In genomic region chr19:53389417-53389816, GRCm38 (mm10) we compare ENCODE assay signal across 8 mouse cellular contexts. TPM values are rescaled to one million over a fixed set of nuclear protein-coding genes. Genes with fewer than 3 reads are reported as not detected.
A peak's percentile ranks its signal among the peaks of the same experiment; 100 is the strongest.
DNase-seq lines count a peak whose midpoint lies in the region; ATAC-seq and TF ChIP-seq lines count a peak whose summit lies in the region.

No protein-coding gene starts in this region.

- peak overlapping the region; percentile 99 for H3K4me3 ChIP-seq in gastrocnemius, adult 2 months
- H3K4me3 ChIP-seq in testis, adult 2 months (ENCODE audit: control insufficient read depth, low read depth, low read length), result peak overlapping the region; percentile 96
- H3K4me3 ChIP-seq in liver, embryonic 13.5 days (replicated peaks), result peak overlapping the region; percentile 99

- H3K9ac ChIP-seq in liver, embryonic 13.5 days, result peak overlapping the region; percentile 99

- peaks cover 2% of the 10 kb centered on the region; the same call in 1 of the 2 replicates for H3K36me3 ChIP-seq in testis, adult 2 months (ENCODE audit: control insufficient read depth, insufficient read depth, low read length)
- H3K36me3 ChIP-seq in liver, embryonic 13.5 days, result peaks cover 40% of the 10 kb centered on the region

- no peak for TF ChIP-seq POLR2A in testis, adult 2 months (IDR thresholded peaks at IDR 0.05; ENCODE audit: control insufficient read depth, low read depth, low read length)

- H3K27ac ChIP-seq in gastrocnemius, adult 2 months, result peak overlapping the region; percentile 98
- peak overlapping the region; percentile 95 for H3K27ac ChIP-seq in testis, adult 2 months (ENCODE audit: control insufficient read depth, insufficient read depth, low read depth, low read length)
- peak overlapping the region; percentile 95 for H3K27ac ChIP-seq in liver, embryonic 13.5 days

- DNase-seq in gastrocnemius, adult 2 months, result no peak
- no peak for DNase-seq in gastrocnemius, postnatal 25 days
- no peak for DNase-seq in testis, postnatal 10 days (ENCODE audit: low spot score)
- no peak for DNase-seq in liver, embryonic 13.5 days
- DNase-seq in frontal cortex, postnatal 10 days (ENCODE audit: low spot score in 2 of 2), result no peak
- DNase-seq in urinary bladder, postnatal 4 days (ENCODE audit: low spot score in 2 of 2), result no peak
- DNase-seq in retina, postnatal 1 day, result no peak

- no peaks in the 10 kb centered on the region for H3K27me3 ChIP-seq in testis, adult 2 months (ENCODE audit: control insufficient read depth, insufficient read depth, low read length)
- H3K27me3 ChIP-seq in liver, embryonic 13.5 days, result no peaks in the 10 kb centered on the region

- ATAC-seq in liver, embryonic 13.5 days (ENCODE audit: low read depth), result no peak

- no peaks in the 10 kb centered on the region for H3K9me3 ChIP-seq in liver, embryonic 13.5 days (replicated peaks)

- peaks cover 3% of the 10 kb centered on the region for H3K4me1 ChIP-seq in testis, adult 2 months (ENCODE audit: control insufficient read depth, insufficient read depth, low read length)
- peaks cover 49% of the 10 kb centered on the region for H3K4me1 ChIP-seq in liver, embryonic 13.5 days (replicated peaks)

- TF ChIP-seq CTCF in gastrocnemius, adult 2 months (IDR thresholded peaks at IDR 0.05), result no peak
- TF ChIP-seq CTCF in testis, adult 2 months (IDR thresholded peaks at IDR 0.05; ENCODE audit: control insufficient read depth, insufficient read depth, insufficient replicate concordance, low read depth, low read length), result no peak

- 13% methylated on average over 6 of the region's 6 CpGs for WGBS in liver, embryonic 13.5 days (ENCODE audit: insufficient replicate concordance)

- intact Hi-C loops in gastrocnemius, adult 2 months (cut with DNase I), result no loop called here

- H3K4me2 ChIP-seq in liver, embryonic 13.5 days, result peak overlapping the region; percentile 83

RNA-seq across cellular contexts. Expression of gene Smndc1, which starts 1.0 kb away (rescaled TPM):
- total RNA-seq in gastrocnemius, adult 2 months (2021), result 10 to 100 TPM; 28.1 to 30.7 TPM
- total RNA-seq in gastrocnemius, postnatal 25 days (2021), result 10 to 100 TPM; 21.6 to 22.3 TPM
- polyA plus RNA-seq in testis, adult 2 months (2012; rRNA removed), result 9.1 and 12.2 TPM in 2 replicates
- polyA plus RNA-seq in liver, embryonic 13.5 days (2015; fragmentation: Nextera tagmentation; extraction: Ambion mirVana), result 28.0 and 31.0 TPM in 2 replicates

RNA-seq across cellular contexts. Expression of gene Gm10197, which starts 17.9 kb away (rescaled TPM):
- not detected for total RNA-seq in gastrocnemius, adult 2 months (2021)
- not detected for total RNA-seq in gastrocnemius, postnatal 25 days (2021)
- polyA plus RNA-seq in testis, adult 2 months (2012; rRNA removed), result not detected in 2 replicates
- polyA plus RNA-seq in liver, embryonic 13.5 days (2015; fragmentation: Nextera tagmentation; extraction: Ambion mirVana), result not detected in 2 replicates
